Mouse (Mus musculus) ES-Bruce4 (cell line): ENCODE results near the gene Fyb2. TPM values are rescaled to one million over a fixed set of nuclear protein-coding genes. Genes with fewer than 3 reads are reported as not detected.
A peak's percentile ranks its signal among the peaks of the same experiment; 100 is the strongest.

Experiments
- H3K27ac ChIP-seq: 2 replicates; pipeline ENCODE4 v1.5.1; 2012; ENCODE audit warnings: low read length, inconsistent platforms; ENCODE audit not compliant: insufficient read depth
- H3K27me3 ChIP-seq: 2 replicates; pipeline ENCODE4 v1.6.1; 2012; ENCODE audit warnings: mild to moderate bottlenecking, low read length, inconsistent platforms; ENCODE audit not compliant: control insufficient read depth, poor library complexity, insufficient read depth, severe bottlenecking
- H3K36me3 ChIP-seq: 2 replicates; pipeline ENCODE4 v1.6.1; 2012; ENCODE audit warnings: inconsistent platforms, mild to moderate bottlenecking, low read length, moderate library complexity; ENCODE audit not compliant: control insufficient read depth, poor library complexity, insufficient read depth, severe bottlenecking
- H3K4me1 ChIP-seq: one replicate; pipeline ENCODE4 v1.8.1; 2011; ENCODE audit warnings: low read length; ENCODE audit not compliant: control insufficient read depth, insufficient read depth
- H3K4me3 ChIP-seq: 2 replicates; pipeline ENCODE4 v1.5.1; 2011; ENCODE audit warnings: low read depth, mild to moderate bottlenecking, low read length
- H3K9ac ChIP-seq: 2 replicates; pipeline ENCODE4 v1.6.1; 2012; ENCODE audit warnings: low read depth, mild to moderate bottlenecking, inconsistent platforms; ENCODE audit not compliant: poor library complexity, severe bottlenecking
- H3K9me3 ChIP-seq: replicated peaks from 2 replicates; pipeline ENCODE4 v1.6.1; 2012; ENCODE audit warnings: mild to moderate bottlenecking, low read length, inconsistent platforms; ENCODE audit not compliant: control insufficient read depth, poor library complexity, insufficient read depth, severe bottlenecking
- CTCF ChIP-seq: IDR thresholded peaks from one replicate; pipeline ENCODE4 v1.8.1; 2011; ENCODE audit warnings: low read depth, low read length
- EP300 ChIP-seq: IDR thresholded peaks from 2 replicates; pipeline ENCODE4 v1.6.1; 2011; ENCODE audit warnings: low read depth, low read length; ENCODE audit not compliant: insufficient read depth
- POLR2A ChIP-seq: IDR thresholded peaks from one replicate; pipeline ENCODE4 v1.8.1; 2011; ENCODE audit warnings: low read length; ENCODE audit not compliant: insufficient read depth
- polyA plus RNA-seq: library from polyadenylated mRNA; stranded (reverse); fragments of >200 nt; gene quantifications from 2 replicates; pipeline ENCODE4 v1.2.4, GENCODE M21; 2011; ENCODE audit warnings: low read depth; ENCODE audit not compliant: missing spikeins, insufficient read depth, insufficient read length

Fyb2 gene
- polyA plus RNA-seq, 1 experiment, result 0.25 TPM

DNA sequence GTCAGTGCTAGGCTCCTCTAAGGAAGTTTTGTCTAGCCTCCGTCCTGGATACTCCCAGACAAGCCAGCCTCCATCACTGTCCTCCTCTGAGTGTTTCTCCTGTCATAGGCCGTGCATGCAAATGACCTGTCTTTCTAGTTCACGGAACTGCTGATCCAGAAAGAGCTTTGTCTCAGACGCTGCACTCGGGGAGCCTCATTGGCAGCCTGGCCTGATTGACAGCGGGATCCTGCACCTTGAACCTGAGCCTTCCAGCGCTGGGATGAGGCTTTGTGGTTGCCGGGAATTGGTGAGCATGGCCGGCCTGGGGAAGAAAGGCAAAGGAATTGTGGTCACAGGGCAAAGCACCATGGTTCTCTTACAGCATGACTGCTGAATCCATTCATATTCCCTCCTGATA lies 25.8 kb upstream of the Fyb2 start:
- Histone ChIP-seq H3K4me1 (no peaks in the 10 kb centered on the region), H3K27ac (no peak overlapping the region), H3K4me3 (no peak overlapping the region), H3K9ac (no peak overlapping the region), H3K36me3 (no peaks in the 10 kb centered on the region), H3K27me3 (no peaks in the 10 kb centered on the region), H3K9me3 (no peaks in the 10 kb centered on the region)
- TF ChIP-seq EP300 (no peak), CTCF (no peak), POLR2A (no peak)

DNA sequence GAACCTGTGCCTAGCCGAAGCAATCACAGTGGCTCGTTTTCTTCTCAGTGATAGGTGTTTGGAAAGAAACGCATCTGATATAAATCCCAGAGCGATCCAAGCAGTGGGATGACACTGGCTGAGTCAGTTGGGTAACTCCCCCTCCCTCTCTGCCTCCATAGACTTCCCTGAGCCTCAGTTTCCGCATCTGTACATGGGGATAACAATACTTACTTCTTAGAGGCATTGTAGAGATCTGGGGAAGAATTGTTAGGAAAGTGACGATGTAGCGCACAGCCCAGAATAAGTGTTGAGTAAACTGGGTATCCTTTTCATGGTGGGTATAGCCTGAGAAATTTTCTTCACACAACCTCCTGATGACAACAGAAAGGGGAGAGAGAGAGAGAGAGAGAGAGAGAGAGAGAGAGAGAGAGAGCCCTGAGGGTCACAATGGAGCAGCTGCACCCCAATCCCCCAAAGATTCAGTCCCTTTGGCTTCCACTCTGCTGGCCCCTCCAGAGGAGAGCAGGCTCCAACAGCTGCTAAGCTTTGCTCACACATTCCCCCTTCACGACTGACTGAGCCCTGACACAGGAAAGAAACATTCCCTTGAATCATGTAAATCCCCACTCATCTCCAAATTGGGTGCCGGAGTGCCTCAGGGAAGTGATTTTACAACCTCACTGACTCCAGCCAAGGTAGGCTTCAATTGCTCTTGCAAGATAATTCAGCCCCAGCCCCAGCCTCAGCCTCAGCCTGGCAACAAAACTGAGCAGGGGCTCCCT lies 24.6 kb upstream of the Fyb2 start:
- no peak for TF ChIP-seq CTCF
- TF ChIP-seq EP300, result no peak
- TF ChIP-seq POLR2A, result no peak
- Histone ChIP-seq H3K27ac (no peak overlapping the region), H3K9me3 (no peaks in the 10 kb centered on the region), H3K27me3 (no peaks in the 10 kb centered on the region), H3K9ac (no peak overlapping the region), H3K4me3 (no peak overlapping the region), H3K36me3 (no peaks in the 10 kb centered on the region), H3K4me1 (no peaks in the 10 kb centered on the region)

- TF ChIP-seq EP300 (no peak), CTCF (no peak), POLR2A (no peak)
- H3K4me3 ChIP-seq, result no peak overlapping the region
- H3K27ac ChIP-seq, result no peak overlapping the region
- H3K9me3 ChIP-seq, result no peaks in the 10 kb centered on the region
- H3K36me3 ChIP-seq, result no peaks in the 10 kb centered on the region
- H3K4me1 ChIP-seq, result no peaks in the 10 kb centered on the region
- no peak overlapping the region for H3K9ac ChIP-seq
- no peaks in the 10 kb centered on the region for H3K27me3 ChIP-seq
These were observed 21.5 kb upstream of the Fyb2 start for GRCm38 (mm10) chr4:104891708-104892107.

GRCm38 (mm10) chr4:104893588-104893987 lies 19.7 kb upstream of the Fyb2 start:
- H3K4me1 ChIP-seq, result no peaks in the 10 kb centered on the region
- no peak overlapping the region for H3K4me3 ChIP-seq
- TF ChIP-seq POLR2A (no peak), EP300 (no peak)
- H3K9me3 ChIP-seq, result no peaks in the 10 kb centered on the region
- H3K36me3 ChIP-seq, result no peaks in the 10 kb centered on the region
- no peak overlapping the region for H3K27ac ChIP-seq
- H3K27me3 ChIP-seq, result no peaks in the 10 kb centered on the region
- no peak overlapping the region for H3K9ac ChIP-seq

DNA sequence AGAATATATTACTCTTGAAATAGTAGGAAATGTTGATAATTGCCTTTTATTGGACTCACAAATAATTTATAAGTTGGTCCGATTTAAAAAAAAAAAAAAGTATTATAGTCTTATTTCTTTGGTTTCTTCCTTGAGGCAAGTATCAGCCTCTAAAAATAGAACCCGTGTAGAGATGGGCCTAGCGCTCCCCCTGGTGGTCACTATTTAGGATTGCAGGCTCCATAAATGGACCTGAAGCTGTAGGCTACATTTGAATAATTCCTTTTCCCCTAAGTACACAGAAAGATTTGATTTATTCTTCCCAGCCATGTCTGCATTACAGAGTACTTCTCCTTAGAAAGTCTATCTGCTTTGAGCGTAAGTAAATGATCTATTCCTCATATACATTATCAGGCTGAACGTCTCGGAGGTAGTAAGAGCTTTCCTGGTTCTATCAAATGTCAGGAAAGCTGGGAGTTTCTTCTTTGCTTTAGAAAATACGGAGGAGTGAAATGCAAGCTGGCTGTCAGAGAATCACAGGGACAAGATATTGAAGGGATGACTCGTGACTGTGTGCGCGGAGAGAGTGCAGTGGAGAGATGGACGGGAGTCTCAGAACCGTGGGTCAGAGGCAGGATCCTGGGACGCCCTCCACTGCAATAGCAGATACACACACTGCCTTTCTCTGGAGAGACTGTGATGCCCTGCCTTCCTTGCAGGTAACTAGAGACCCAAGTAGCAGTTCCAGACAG lies 19.1 kb upstream of the Fyb2 start:
- H3K27ac ChIP-seq, result no peak overlapping the region
- no peaks in the 10 kb centered on the region for H3K4me1 ChIP-seq
- H3K27me3 ChIP-seq, result no peaks in the 10 kb centered on the region
- no peak overlapping the region for H3K9ac ChIP-seq
- TF ChIP-seq CTCF (peak; percentile 7), EP300 (no peak)
- no peaks in the 10 kb centered on the region for H3K9me3 ChIP-seq
- no peaks in the 10 kb centered on the region for H3K36me3 ChIP-seq
- H3K4me3 ChIP-seq, result no peak overlapping the region

DNA sequence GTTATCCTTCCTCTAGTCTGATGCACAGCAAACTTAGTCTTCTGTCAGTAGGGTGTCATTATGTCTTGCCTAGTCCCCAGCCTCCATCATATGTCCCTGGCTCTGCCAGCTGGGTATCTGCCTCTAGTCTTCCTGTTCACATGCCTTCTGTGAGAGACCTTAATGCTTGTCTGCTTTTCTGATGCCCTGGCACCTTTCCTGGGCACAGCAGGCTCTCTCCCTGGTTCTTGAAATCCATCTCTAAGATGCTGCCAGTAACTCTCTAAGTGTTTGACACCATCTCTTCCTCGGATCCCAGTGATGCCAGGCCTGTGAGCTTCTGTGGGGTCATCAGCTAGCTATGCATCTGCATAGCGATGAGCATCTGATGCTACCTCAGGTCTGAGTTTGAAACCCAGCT lies 10.4 kb upstream of the Fyb2 start:
- no peak overlapping the region for H3K4me3 ChIP-seq
- no peaks in the 10 kb centered on the region for H3K4me1 ChIP-seq
- H3K9ac ChIP-seq, result no peak overlapping the region
- no peak overlapping the region for H3K27ac ChIP-seq
- H3K27me3 ChIP-seq, result no peaks in the 10 kb centered on the region
- no peaks in the 10 kb centered on the region for H3K9me3 ChIP-seq
- H3K36me3 ChIP-seq, result no peaks in the 10 kb centered on the region
- TF ChIP-seq POLR2A (no peak), CTCF (no peak), EP300 (no peak)
